Mouse (Mus musculus) cerebellum, postnatal 10 days (tissue): ENCODE data around the gene Pld5.

Experiments used
- DNase-seq, 2 experiments: peaks; one replicate each; pipeline ENCODE4 v3.0.0; 2021; ENCODE audit warnings: mixed read lengths in 2 of 2

The Pld5 gene

DNA sequence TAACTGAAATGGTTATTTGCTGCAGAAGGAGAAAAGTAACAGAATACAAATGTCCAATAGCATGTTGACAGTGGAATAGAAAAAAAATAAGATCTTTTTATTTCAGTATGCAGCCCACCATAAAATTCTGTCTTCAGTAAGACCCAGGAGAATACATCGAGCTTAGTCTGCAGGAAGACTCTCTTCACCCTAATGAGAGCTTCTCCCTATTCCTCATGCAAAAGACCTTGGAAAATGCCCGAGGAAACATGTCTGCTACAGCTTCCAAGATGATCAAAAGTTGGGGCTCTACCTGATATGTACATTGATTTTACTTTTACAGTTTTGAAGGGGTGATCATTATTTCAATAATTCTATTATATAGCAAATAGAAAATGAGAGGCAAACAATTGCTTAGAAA lies 108.0 kb downstream of the Pld5 start:
- DNase-seq = no peak

DNA sequence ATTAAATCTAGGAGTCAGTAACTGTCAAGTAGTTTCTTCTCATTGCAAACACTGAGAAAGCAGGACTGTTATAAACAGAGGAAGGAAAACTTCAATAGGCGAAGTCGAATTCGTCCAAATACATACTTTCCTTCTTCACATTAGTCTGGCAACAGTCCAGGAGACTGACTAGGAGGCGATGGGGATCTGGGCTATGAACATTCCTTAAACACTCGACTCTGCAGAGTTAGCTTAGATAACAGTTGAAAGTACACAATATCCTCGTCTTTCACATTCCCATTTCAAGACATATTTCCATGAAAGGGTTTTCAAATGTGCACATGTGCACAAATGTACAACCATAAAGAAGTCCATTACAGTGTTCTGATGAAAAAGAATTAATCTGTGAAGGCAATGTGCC lies 129.8 kb downstream of the Pld5 start:
- DNase-seq = no peak

DNA sequence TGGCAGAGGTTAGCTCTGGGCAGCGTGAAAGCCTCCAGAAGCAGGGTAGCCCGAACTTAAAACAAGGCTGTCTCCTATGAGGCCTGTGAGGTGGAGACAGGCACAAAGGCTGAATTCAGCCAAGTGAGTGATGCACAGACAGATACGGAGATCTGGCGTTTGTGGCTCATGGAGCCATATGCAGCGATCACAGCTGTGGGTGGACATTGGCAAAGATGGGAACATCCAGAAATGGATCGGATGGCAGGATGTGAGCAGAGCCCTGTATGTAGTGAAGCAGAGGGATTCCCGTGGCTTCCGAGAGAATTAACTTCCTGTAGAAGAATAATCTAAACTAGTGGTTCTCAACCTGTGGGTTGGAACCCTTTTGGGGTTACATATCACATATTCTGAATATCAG lies 140.7 kb downstream of the Pld5 start:
- no peak for DNase-seq

DNA sequence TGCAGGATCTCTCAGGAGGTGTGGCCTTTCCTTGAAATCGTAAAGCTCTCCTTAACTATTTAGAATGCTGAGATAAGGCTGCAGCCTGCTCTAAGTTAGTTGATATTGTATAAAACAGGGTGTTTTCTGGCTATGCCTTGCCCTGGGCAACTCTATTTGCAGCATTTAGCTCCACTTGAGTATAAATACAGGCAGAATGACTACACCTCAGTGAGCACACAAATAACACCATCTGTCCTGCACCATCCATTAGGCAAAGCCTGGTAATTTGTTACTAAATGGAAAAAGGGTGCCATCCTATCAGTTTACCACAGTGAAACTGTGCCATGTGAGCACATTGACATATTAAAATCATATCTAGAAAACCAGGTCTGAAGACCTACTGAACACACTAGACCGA lies 149.3 kb downstream of the Pld5 start:
- DNase-seq = peak; percentile 20 to 26

DNA sequence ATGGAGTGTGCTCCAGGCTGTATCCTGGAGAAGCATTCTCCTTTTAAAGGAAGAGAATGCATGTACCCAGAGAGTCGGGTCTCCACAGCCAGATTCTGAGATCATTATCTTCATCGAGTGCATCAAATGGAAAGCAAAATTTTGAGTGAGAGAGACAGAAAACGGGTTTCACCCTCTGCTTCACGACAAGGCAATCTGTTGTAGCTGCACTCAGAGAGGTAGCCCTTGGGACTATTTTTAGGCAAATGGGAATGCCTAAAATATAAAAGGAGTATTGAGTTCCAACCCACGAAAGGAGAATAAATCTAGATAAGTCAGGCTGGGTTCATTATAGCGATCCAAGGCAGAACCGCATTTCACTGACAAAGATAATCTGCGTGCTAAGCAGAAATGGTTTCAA lies 150.7 kb downstream of the Pld5 start:
- DNase-seq = no peak

DNA sequence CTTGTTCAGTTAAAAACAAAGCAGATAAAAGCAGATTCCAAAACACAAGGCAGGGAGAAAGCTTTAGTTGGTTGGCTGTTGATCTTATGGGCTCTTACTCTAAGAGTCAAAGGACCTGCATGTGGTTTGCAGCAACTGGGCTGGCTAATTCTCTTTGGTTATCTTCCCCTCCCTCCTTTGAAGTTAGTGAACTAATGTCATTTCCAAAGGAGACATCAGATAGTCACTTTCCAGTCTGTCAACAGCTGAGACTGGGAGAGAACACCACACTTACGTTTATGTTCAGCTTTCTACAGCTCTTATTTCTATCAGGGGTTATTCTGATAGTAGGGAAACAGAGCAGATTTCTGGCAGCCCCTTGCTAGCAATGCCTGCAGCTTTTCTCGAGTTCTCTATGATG lies 151.3 kb downstream of the Pld5 start:
- DNase-seq = no peak

DNA sequence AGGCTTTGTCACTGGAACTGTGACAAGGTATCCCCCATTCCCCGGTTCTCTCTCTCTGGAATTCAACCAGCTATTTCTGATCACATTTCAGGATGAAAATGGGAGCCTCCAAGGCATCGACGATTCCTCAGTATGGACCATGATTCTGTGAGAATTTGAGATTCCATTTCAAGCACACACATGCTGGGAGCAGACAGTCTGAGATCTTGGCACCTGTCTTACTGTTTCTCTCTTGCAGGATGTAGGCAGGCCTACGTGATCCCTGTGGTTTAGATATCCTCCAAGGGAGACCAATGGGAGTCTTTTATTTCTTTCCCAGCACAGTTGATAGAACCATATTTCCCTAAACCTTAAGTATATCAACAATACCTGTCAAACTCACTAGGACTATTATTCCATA lies 159.5 kb downstream of the Pld5 start:
- peak; percentile 24 to 26 for DNase-seq

DNA sequence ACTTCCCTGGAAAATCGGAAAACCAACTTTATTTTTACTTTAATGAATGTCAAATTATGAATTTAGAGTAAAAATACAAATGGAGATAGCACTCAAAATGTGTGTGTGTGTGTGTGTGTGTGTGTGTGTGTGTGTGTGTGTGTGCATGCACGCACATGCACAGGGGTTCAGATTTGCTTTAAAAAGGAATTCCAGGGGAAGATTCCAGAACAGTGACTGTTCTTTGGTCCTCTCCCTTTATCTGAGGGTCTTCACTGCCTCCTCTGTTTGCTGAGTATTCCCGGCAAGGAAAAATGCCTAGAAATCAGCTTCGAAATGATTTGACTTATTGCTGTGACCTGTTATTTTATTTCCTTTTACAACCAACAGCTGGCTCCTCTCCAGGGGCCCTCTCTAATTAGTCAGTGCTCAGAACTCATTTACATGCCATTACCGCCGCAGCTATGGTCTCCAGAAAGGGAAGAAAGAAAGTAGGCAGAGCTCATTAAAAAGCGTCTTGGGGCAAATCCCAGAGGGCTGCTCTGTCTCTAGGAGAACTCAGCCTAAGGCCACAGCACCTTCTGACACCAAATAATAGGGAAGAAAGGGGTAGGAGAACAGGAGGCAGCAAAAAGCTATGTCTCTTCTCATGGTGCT lies 176.3 kb downstream of the Pld5 start:
- DNase-seq = peak; percentile 50 to 57

DNA sequence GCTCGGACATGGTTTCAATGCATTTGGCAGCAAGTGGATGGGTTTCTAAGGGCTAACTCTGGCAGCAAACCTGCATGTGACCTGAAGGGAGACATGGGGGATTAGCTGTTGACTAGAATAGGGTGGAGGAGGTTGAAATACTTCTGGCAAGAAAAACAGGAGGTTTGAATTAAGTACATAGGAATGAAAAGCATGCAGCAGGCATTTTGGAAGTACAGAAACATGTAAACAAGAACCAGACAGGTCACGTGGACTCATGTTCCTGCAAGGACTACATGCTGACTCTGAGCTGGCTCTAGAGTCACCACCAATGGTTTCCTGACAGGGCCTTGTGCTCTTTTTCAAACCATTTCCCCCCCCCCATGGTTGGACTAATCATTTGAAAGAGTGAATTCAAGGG lies 183.0 kb downstream of the Pld5 start:
- no peak for DNase-seq

GRCm38 (mm10) chr1:176089382-176089781 lies 185.7 kb downstream of the Pld5 start:
- DNase-seq = no peak

- no peak for DNase-seq
Observed at GRCm38 (mm10) chr1:176085952-176086648, 189.0 kb downstream of the Pld5 start.

- DNase-seq = peak in 1 of 2 experiments; percentile 26
Observed at GRCm38 (mm10) chr1:176082306-176082705, 192.8 kb downstream of the Pld5 start.

- DNase-seq = no peak
Observed at GRCm38 (mm10) chr1:176080969-176081368, 194.1 kb downstream of the Pld5 start.

DNA sequence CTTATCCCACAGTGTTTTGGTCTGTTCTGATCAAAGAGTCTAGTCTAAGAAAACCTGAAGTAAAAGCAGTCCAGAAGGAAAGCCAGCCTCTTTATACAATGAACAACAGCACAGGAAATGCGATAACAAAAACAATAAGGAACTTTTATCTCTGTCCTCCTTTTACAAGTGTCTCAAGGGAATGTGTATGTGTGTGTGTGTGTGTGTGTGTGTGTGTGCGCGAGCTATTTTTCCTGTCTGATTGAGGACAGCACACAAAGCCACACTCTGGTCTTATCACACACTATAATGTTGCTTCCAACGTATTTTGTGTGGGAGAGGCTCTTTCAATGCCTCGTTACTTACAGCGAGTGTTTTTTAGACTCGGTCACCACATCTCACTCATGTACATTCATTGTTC lies 196.7 kb downstream of the Pld5 start:
- DNase-seq = no peak

DNA sequence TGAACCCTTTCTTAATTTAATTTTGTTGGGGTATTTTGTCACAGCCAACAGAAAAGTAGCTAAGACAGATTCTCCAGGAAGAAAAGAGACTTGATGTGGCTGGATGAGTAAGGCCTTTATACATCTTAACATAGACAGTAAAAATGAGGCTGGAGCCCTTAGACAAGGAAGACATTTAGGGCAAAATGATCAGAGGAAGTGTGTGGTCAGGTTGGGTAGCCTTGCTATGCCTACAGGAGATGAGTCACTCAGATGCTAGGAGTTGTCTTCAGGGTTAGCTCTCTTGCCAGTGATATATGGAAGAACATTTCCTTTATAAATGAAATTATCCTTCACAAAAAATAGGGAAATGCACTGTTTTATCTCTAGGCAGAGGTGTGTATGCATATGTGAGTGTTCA lies 198.3 kb downstream of the Pld5 start:
- DNase-seq = no peak

DNA sequence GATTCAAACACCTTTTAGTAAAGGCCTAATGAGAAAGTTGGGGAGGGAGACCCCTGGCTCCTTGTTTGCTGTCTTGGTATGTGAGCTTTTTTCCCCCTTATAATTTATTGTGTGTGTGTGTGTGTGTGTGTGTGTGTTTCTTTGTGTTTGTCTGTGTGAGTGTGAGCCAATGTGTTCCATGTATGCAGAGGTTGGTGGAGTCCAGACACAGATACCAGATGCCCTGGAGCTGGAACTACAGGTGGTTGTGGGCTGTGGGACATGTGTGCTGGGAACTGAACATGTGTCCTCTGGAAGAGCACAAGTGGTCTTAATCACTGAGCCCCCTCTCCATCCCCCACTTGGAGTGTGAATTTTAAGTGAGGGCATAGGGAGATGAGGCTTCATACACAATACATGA lies 199.3 kb downstream of the Pld5 start:
- no peak for DNase-seq

GRCm38 (mm10) chr1:176075409-176075808 lies 199.7 kb downstream of the Pld5 start:
- DNase-seq = peak; percentile 88 to 89

DNA sequence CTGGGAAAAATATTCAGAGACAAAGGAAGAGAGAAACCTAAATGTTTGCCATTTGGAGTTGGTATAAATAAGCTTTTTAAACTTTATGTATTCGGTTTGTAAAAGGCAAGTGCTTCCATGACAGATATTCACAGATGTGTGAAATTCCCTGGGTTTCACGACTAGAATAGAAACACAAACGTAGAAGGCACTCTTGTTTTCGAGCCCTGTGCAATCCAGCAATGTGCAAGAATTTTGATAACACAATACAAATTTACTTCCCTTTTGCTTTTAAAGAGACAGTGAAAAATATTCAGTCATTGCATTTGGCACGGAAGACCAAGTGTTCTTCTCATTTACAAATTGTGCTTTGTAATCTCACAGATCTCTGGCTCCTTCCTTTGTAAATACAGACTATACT lies 200.6 kb downstream of the Pld5 start:
- no peak for DNase-seq

- no peak for DNase-seq
Observed at GRCm38 (mm10) chr1:176065281-176065680, 209.8 kb downstream of the Pld5 start.

DNA sequence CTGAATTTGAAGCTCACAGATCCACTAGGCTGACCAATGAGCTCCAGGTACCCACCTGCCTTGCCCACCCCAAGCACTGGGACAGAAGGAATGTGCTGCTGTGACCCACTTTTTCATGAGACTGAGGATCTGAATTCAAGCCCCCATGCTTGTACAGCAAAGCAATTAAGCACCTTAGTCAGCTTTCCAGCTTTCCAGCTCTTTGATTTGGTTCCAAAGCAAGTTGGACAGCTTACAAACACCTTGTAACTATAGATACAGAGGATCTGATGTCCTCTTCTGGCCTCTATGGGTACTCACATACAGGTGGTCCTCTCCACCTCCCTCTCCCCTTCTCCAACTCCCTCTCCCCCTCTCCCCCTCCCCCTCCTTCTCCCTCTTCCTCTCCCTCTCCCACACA lies 210.6 kb downstream of the Pld5 start:
- DNase-seq = peak in 1 of 2 experiments; percentile 16

DNA sequence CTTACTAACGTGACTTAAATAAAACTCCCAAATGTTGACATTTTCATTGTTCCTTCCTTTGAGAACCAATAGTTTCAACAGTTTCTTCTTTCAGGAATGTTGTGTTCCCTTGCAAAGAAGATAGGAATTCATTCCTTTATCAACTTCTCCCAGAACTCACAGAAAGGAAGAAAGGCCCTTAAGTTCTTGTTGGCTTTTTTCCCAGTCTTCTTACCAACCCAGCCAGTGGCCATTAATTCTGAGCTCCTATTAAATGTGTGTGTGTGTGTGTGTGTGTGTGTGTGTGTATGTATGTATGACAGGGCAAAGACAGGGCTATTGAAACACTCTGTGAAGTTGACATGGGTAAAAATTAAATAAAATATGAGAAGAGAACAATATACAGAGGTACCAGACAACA lies 221.5 kb downstream of the Pld5 start:
- DNase-seq = no peak

DNA sequence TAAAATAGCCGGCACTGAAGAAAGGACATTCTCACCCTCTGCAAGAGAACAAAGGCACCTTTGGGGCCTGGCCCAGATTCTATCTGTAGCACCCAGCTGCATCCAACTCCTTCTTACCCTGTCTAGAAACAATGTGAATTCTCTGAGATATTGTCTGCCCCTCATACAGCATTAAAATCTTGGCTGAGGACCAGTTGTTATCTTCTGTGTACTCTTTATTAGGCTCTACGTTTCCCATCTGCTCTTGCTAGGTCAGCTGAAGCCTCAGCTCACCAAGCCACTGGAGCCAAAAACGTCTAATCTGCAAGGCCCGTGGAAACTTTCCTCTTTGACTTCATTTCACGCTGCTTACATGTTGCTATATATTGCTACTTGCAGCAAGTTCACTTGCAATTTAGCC lies 228.1 kb downstream of the Pld5 start:
- peak; percentile 22 to 46 for DNase-seq

DNA sequence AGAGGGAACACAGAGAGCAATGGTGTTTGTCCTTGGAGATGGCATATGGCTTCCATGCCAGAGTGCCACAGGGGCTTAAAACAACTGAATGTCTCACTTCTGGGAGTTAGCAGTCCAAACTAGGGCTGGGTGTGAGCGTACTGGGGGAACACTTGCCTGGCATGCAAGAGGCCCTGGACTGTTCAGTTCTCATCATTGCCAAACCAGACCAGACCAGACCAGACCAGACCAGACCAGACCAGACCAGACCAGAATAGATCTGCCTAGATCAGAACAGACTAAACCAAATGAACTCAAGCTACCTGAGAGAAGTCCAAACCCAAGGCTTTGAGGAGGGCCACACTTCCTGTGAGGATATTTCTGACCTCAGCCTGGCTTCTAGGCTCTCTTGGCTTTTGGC lies 228.7 kb downstream of the Pld5 start:
- peak; percentile 15 to 31 for DNase-seq

DNA sequence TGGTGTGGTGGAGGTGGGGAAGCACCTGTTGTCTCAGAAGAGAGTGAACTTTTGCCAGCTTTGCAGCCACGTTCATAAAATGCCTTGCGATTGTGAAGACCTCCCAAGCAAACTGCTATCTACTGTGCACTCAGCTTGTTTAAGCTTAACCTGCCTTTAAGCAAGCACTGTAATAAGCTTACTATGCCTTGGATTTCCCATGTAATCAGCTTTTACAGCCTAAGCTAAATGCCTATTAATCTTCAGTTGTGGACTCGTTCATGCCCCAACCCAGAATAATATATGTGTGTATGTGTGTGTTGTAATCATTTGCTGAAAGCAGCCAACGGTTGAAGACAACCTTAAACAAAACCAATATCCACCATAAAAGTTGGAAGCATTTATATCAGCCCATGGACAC lies 232.1 kb downstream of the Pld5 start:
- DNase-seq = no peak

- DNase-seq = no peak
Observed at GRCm38 (mm10) chr1:176039923-176040322, 235.2 kb downstream of the Pld5 start.
